Mouse (Mus musculus): ENCODE results near the gene Tent4a.

The Tent4a gene

DNA sequence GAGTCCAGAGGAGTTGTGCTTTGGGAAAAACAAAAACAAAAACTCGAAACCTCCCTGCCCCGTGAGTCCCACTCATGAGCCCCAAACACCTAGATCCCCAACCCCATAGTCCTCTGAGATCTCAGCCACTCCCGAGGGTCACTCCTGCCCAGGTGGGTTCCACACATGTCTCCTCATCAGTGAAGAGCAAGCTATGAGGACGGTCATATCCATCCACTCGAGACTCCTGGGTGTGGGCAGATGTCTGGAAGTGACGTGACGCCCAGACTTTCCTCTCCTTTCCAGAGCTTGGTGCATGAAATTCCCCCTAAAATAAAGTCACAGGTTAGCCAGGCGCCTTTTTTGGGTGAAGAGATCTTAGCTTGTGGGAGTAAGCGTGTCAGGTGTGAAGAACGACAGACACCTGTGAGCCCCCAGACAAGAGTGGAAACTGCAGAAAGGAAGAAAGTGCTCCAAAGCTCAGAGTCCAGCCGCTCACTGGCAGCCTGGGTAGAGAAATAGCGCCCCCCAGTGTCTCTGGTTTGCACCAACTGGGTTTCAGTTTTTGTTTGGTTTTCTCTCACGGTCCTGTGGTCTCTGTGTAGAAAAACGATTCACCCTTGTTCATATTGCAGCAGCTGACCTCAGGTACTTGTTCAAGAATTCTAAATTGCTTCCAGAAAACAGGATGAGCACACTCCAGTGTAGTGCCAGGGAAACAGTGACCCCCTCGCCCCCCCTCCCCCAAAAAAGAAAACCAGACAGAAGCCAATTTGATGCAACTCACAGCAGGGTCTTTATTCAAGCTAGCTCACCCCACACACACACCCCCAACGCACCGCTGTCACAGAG lies 73.6 kb downstream of the Tent4a start:
- peak; percentile 6 for DNase-seq

DNA sequence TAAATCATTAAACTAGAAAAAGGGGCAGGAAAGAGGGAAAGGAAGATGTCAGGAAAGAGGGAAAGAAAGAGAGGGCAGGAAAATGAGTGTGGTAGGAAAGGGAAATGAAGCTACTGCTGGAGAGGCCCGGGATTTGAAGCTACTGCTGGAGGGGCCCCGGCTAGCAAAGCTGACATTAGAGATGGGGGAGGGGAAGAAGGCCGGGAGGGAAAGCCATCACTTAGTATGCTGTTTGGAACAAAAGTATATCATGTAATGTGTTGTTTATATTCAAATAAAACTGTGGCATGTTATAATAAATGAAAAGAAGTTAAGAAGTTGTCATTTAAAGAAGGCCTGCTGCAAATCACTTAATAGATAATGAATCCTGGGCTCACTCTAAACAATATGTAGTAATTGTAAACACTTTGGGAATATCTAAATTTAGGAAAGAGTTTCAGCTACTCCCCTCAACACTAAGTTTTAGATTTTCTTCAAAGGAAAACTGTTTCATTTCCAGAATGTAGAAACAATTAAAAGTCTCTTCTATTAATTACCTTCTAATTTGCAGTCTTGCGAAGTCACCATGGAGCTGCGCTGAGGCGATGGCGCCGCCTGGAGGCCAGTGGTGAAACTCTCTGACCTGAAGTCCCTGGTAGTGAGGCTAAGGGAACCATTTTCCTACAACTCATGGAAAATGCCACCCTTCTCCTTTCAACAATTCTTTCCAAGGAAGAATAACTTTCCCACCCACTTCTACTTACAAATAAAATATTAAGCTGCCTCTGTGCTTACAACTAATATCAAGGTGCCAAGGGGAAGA lies 74.6 kb downstream of the Tent4a start:
- DNase-seq = peak; percentile 4

DNA sequence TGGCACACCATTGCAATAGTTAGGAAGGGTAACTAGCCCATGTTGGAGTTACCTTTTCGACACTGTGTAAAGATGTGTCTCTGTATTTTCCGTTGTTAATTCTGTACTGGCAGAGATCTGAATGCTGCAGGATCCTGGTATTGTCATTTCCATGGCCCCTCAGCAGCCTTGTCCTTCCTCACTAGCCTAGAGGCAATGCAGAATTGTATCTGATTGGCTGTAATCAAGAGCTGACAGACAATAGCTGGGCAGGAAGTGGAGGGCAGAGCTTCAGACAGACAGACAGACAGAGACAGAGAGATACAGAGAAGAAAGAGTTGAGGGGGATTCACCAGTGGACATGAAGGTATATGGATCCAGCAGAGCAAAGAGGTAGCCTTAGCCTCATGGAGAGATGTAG lies 75.5 kb downstream of the Tent4a start:
- DNase-seq = no peak

- no peak for DNase-seq
Observed at GRCm38 (mm10) chr13:69458461-69458860, 76.0 kb downstream of the Tent4a start.

- DNase-seq = no peak
Observed at GRCm38 (mm10) chr13:69457105-69457504, 77.3 kb downstream of the Tent4a start.

DNA sequence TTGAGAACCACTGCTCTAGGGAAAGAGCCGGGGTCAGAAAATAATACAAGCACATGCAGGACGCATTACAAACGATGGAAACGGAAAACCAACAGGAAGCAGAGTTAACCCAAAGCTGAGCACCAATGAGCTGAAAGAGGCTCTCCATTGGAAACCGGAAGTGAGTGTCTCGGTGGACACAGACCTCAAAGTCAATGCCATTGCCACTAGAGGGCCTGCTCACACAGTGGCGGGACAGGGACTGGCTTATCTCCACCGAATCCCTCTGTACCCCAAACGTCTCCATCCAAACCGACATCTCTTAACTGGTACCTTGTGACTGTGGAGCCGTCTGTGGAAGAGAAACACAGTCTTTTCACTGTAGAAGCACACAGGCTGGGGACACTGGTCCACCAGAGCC lies 77.8 kb downstream of the Tent4a start:
- DNase-seq = no peak

- no peak for DNase-seq
Observed at GRCm38 (mm10) chr13:69455476-69456175, 78.8 kb downstream of the Tent4a start.

Measured in thymus, postnatal 25 days (tissue).